Mouse (Mus musculus): ENCODE measurements around the gene Sipa1l1. TPM values are rescaled to one million over a fixed set of nuclear protein-coding genes. Genes with fewer than 3 reads are reported as not detected.

Gene Sipa1l1
- 110 TPM for total RNA-seq (2023)

GRCm38 (mm10) chr12:82168820-82169533 lies at the start of gene Sipa1l1:
Sipa1l1 (plus strand) TSS chr12:82169320.

